In the genomic region with DNA sequence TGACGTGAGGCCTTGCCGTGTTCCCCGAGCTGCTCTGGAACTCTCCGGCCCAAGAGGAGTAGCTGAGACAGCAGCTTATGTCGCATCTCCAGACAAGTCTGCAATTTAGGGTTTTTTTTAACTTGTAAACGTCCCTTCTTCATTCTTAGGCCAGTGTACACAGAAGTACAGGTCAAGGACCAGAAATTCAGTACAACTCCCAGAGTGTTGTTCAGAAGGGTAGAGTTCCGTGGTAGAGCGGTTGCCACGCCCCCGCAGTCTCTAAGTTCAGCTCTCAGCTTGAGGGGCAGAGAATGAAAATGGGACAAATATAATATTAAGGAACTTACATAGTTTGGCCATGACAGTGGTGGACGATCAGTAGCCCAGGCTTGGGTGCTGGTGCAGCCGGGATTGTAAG, we compare ENCODE assay signal across 18 mouse cellular contexts. TPM values are rescaled to one million over a fixed set of nuclear protein-coding genes. Genes with fewer than 3 reads are reported as not detected.
DNase-seq lines count a peak whose midpoint lies in the region; ATAC-seq and TF ChIP-seq lines count a peak whose summit lies in the region.
"Had no signal": no experiment of that assay in that cellular context is flagged by ENCODE, and none has a peak within 500 bp of the region (broad histone marks: within the 10 kb centered on the region; RNA-seq: fewer than 3 reads in every experiment).

No protein-coding gene starts in this region.

- no peak for DNase-seq in hindbrain, embryonic 10.5 days (ENCODE audit: low spot score)
- no peak for DNase-seq in lung, embryonic 14.5 days
- no peak for DNase-seq in lung, postnatal 10 days
- DNase-seq in layer of hippocampus, postnatal 10 days (ENCODE audit: low spot score in 2 of 2), result no peak
- DNase-seq: adrenal gland, postnatal 10 days; heart, adult 11 months; layer of hippocampus, postnatal 36 days; lung, postnatal 14 days; midbrain, embryonic 14.5 days; thymus, postnatal 14 days had no signal

- H3K4me2 ChIP-seq in hindbrain, embryonic 16.5 days (ENCODE audit: low read length), result no peak overlapping the region
- no peak overlapping the region for H3K4me2 ChIP-seq in lung, embryonic 14.5 days
- no peak overlapping the region for H3K4me2 ChIP-seq in intestine, postnatal 0 days (replicated peaks; ENCODE audit: low read depth)
- H3K4me2 ChIP-seq: embryonic facial prominence, embryonic 15.5 days; hindbrain, embryonic 13.5 days; stomach, embryonic 15.5 days had no signal

- TF ChIP-seq CTCF in lung, embryonic 14.5 days (IDR thresholded peaks at IDR 0.05; ENCODE audit: low read depth), result no peak
- no peak for TF ChIP-seq CTCF in bone marrow macrophage, adult 2 months (IDR thresholded peaks at IDR 0.05; ENCODE audit: low read depth, low read length)
- no peak for TF ChIP-seq CTCF in intestine, postnatal 0 days (IDR thresholded peaks at IDR 0.05; ENCODE audit: low read depth)

- no peak for ATAC-seq in hindbrain, embryonic 16.5 days
- ATAC-seq in lung, embryonic 14.5 days (ENCODE audit: insufficient read depth), result no peak
- no peak for ATAC-seq in intestine, postnatal 0 days
- ATAC-seq: CD4-positive, CD25-positive, alpha-beta regulatory T cell, adult 4 months had no signal

- H3K27me3 ChIP-seq in hindbrain, embryonic 10.5 days (ENCODE audit: insufficient read depth, poor library complexity, severe bottlenecking), result no peaks in the 10 kb centered on the region
- no peaks in the 10 kb centered on the region for H3K27me3 ChIP-seq in hindbrain, embryonic 16.5 days (replicated peaks; ENCODE audit: control insufficient read depth, insufficient read depth, low read length)
- no peaks in the 10 kb centered on the region for H3K27me3 ChIP-seq in lung, embryonic 14.5 days (ENCODE audit: insufficient read depth, low read length)
- no peaks in the 10 kb centered on the region for H3K27me3 ChIP-seq in intestine, postnatal 0 days (replicated peaks; ENCODE audit: control insufficient read depth, insufficient read depth, low read length)
- H3K27me3 ChIP-seq: embryonic facial prominence, embryonic 15.5 days; hindbrain, embryonic 13.5 days; stomach, embryonic 15.5 days had no signal

- peaks cover 27% of the 10 kb centered on the region for H3K36me3 ChIP-seq in hindbrain, embryonic 10.5 days
- H3K36me3 ChIP-seq in hindbrain, embryonic 16.5 days (ENCODE audit: control insufficient read depth, insufficient read depth, low read length), result no peaks in the 10 kb centered on the region
- H3K36me3 ChIP-seq in lung, embryonic 14.5 days (ENCODE audit: insufficient read depth), result no peaks in the 10 kb centered on the region; the same call in 1 of the 2 replicates
- H3K36me3 ChIP-seq in intestine, postnatal 0 days (ENCODE audit: control insufficient read depth, insufficient read depth), result no peaks in the 10 kb centered on the region; the same call in 1 of the 2 replicates
- H3K36me3 ChIP-seq: embryonic facial prominence, embryonic 15.5 days; hindbrain, embryonic 13.5 days; stomach, embryonic 15.5 days had no signal

- H3K4me3 ChIP-seq in hindbrain, embryonic 10.5 days, result no peak overlapping the region
- H3K4me3 ChIP-seq in hindbrain, embryonic 16.5 days (ENCODE audit: low read length), result no peak overlapping the region
- no peak overlapping the region for H3K4me3 ChIP-seq in lung, embryonic 14.5 days (ENCODE audit: low read depth, low read length)
- H3K4me3 ChIP-seq in bone marrow macrophage, adult 2 months (ENCODE audit: insufficient read depth, low read length), result no peak overlapping the region
- no peak overlapping the region for H3K4me3 ChIP-seq in intestine, postnatal 0 days (ENCODE audit: low read depth, low read length)
- H3K4me3 ChIP-seq: embryonic facial prominence, embryonic 15.5 days; hindbrain, embryonic 13.5 days; limb, embryonic 10.5 days; stomach, embryonic 15.5 days had no signal

- no peak for TF ChIP-seq POLR2A in bone marrow macrophage, adult 2 months (IDR thresholded peaks at IDR 0.05; ENCODE audit: borderline replicate concordance, low read depth, low read length)

- WGBS in hindbrain, embryonic 10.5 days, result 82% methylated on average over 12 of the region's 12 CpGs
- 78% methylated on average over 12 of the region's 12 CpGs for WGBS in hindbrain, embryonic 16.5 days
- WGBS in lung, embryonic 14.5 days, result 57% methylated on average over 12 of the region's 12 CpGs
- WGBS in intestine, postnatal 0 days, result 33% methylated on average over 12 of the region's 12 CpGs

- H3K9ac ChIP-seq in hindbrain, embryonic 16.5 days (ENCODE audit: low read depth, low read length), result no peak overlapping the region
- H3K9ac ChIP-seq in lung, embryonic 14.5 days, result no peak overlapping the region
- no peak overlapping the region for H3K9ac ChIP-seq in intestine, postnatal 0 days (ENCODE audit: low read depth, low read length)
- H3K9ac ChIP-seq: embryonic facial prominence, embryonic 15.5 days; hindbrain, embryonic 13.5 days; stomach, embryonic 15.5 days had no signal

- peak overlapping the region; percentile 91 for H3K27ac ChIP-seq in hindbrain, embryonic 10.5 days
- H3K27ac ChIP-seq in hindbrain, embryonic 16.5 days (ENCODE audit: low read depth, low read length), result no peak overlapping the region
- peak overlapping the region; percentile 63; the same call in 1 of the 2 replicates for H3K27ac ChIP-seq in lung, embryonic 14.5 days (ENCODE audit: low read depth)
- H3K27ac ChIP-seq in bone marrow macrophage, adult 2 months (ENCODE audit: insufficient read depth, low read depth, low read length), result peak overlapping the region; percentile 3; the same call in 1 of the 2 replicates
- H3K27ac ChIP-seq in intestine, postnatal 0 days (ENCODE audit: low read depth, low read length), result peak overlapping the region; percentile 90
- H3K27ac ChIP-seq: embryonic facial prominence, embryonic 15.5 days; hindbrain, embryonic 13.5 days; limb, embryonic 10.5 days had no signal

- peaks cover 78% of the 10 kb centered on the region for H3K4me1 ChIP-seq in hindbrain, embryonic 10.5 days (replicated peaks)
- peaks cover 32% of the 10 kb centered on the region for H3K4me1 ChIP-seq in hindbrain, embryonic 16.5 days (ENCODE audit: control insufficient read depth, insufficient read depth, low read depth, low read length)
- peaks cover 60% of the 10 kb centered on the region for H3K4me1 ChIP-seq in lung, embryonic 14.5 days (ENCODE audit: insufficient read depth)
- H3K4me1 ChIP-seq in bone marrow macrophage, adult 2 months (ENCODE audit: control insufficient read depth, insufficient read depth, low read length), result peaks cover 72% of the 10 kb centered on the region
- peaks cover 42% of the 10 kb centered on the region for H3K4me1 ChIP-seq in intestine, postnatal 0 days (replicated peaks; ENCODE audit: control insufficient read depth, insufficient read depth, low read length)

- H3K9me3 ChIP-seq in hindbrain, embryonic 10.5 days, result no peaks in the 10 kb centered on the region
- H3K9me3 ChIP-seq in hindbrain, embryonic 16.5 days (ENCODE audit: control insufficient read depth, low read length), result no peaks in the 10 kb centered on the region
- no peaks in the 10 kb centered on the region for H3K9me3 ChIP-seq in lung, embryonic 14.5 days (ENCODE audit: low read depth, low read length)
- no peaks in the 10 kb centered on the region for H3K9me3 ChIP-seq in intestine, postnatal 0 days (ENCODE audit: control insufficient read depth)
- H3K9me3 ChIP-seq: embryonic facial prominence, embryonic 15.5 days; hindbrain, embryonic 13.5 days; limb, embryonic 10.5 days; stomach, embryonic 15.5 days had no signal

RNA-seq across cellular contexts. Expression of a gene that starts 31.2 kb away (rescaled TPM):
- 37.5 and 39.3 TPM in 2 replicates for polyA plus RNA-seq in hindbrain, embryonic 10.5 days (2016; fragmentation: Nextera tagmentation; extraction: Ambion mirVana)
- 13.6 and 14.9 TPM in 2 replicates for polyA plus RNA-seq in hindbrain, embryonic 16.5 days (2015; fragmentation: Nextera tagmentation; extraction: Ambion mirVana)
- 15.8 and 17.7 TPM in 2 replicates for polyA plus RNA-seq in lung, embryonic 14.5 days (2014; fragmentation: Nextera tagmentation; extraction: Ambion mirVana)
- 125 and 138 TPM in 2 replicates for polyA plus RNA-seq in bone marrow macrophage, adult 2 months (2012; ENCODE audit: insufficient read depth, insufficient read length, missing spikeins)
- 8.5 and 9.4 TPM in 2 replicates for polyA plus RNA-seq in intestine, postnatal 0 days (2015; fragmentation: Nextera tagmentation; extraction: Ambion mirVana)
- 10 to 100 TPM; 18.3 to 19.8 TPM for total RNA-seq in layer of hippocampus, postnatal 10 days (2021)

RNA-seq across cellular contexts. Expression of a gene that starts 59.4 kb away (rescaled TPM):
- 429 and 446 TPM in 2 replicates for polyA plus RNA-seq in hindbrain, embryonic 10.5 days (2016; fragmentation: Nextera tagmentation; extraction: Ambion mirVana)
- 215 and 225 TPM in 2 replicates for polyA plus RNA-seq in hindbrain, embryonic 16.5 days (2015; fragmentation: Nextera tagmentation; extraction: Ambion mirVana)
- polyA plus RNA-seq in lung, embryonic 14.5 days (2014; fragmentation: Nextera tagmentation; extraction: Ambion mirVana), result 629 and 635 TPM in 2 replicates
- 48.6 and 55.9 TPM in 2 replicates for polyA plus RNA-seq in bone marrow macrophage, adult 2 months (2012; ENCODE audit: insufficient read depth, insufficient read length, missing spikeins)
- polyA plus RNA-seq in intestine, postnatal 0 days (2015; fragmentation: Nextera tagmentation; extraction: Ambion mirVana), result 185 and 190 TPM in 2 replicates
- total RNA-seq in layer of hippocampus, postnatal 10 days (2021), result 10 to 100 TPM; 60.9 to 67.7 TPM
